Mouse (Mus musculus) skeletal muscle tissue, adult 2 months (tissue): ENCODE measurements around the gene Pakap.

Experiments
- DNase-seq: peaks from one replicate; pipeline ENCODE4 v3.0.0-alpha.2; 2012; ENCODE audit warnings: low read depth, low spot score

The Pakap gene

GRCm38 (mm10) chr4:57764392-57764791, 196.4 kb downstream of the Pakap start:
- peak; percentile 55 for DNase-seq

GRCm38 (mm10) chr4:57764926-57765325, 196.9 kb downstream of the Pakap start:
- DNase-seq, result peak; percentile 27

- no peak for DNase-seq
These were observed 197.8 kb downstream of the Pakap start for GRCm38 (mm10) chr4:57765806-57766205.

- no peak for DNase-seq
These were observed 201.0 kb downstream of the Pakap start for GRCm38 (mm10) chr4:57769007-57769406.

- no peak for DNase-seq
These were observed 202.3 kb downstream of the Pakap start for GRCm38 (mm10) chr4:57770185-57770823.

GRCm38 (mm10) chr4:57771558-57772219, 203.7 kb downstream of the Pakap start:
- DNase-seq, result no peak

GRCm38 (mm10) chr4:57772851-57773510, 205.0 kb downstream of the Pakap start:
- DNase-seq, result peak; percentile 21

- DNase-seq, result no peak
These were observed 206.5 kb downstream of the Pakap start for GRCm38 (mm10) chr4:57774517-57774916.

- DNase-seq, result no peak
These were observed 207.6 kb downstream of the Pakap start for GRCm38 (mm10) chr4:57775582-57775981.

- no peak for DNase-seq
These were observed 212.4 kb downstream of the Pakap start for GRCm38 (mm10) chr4:57780403-57780802.

GRCm38 (mm10) chr4:57780833-57781641, 213.1 kb downstream of the Pakap start:
- DNase-seq, result no peak

- peak; percentile 36 for DNase-seq
These were observed 214.0 kb downstream of the Pakap start for GRCm38 (mm10) chr4:57781994-57782393.

GRCm38 (mm10) chr4:57782549-57783390, 214.8 kb downstream of the Pakap start:
- DNase-seq, result no peak

- no peak for DNase-seq
These were observed 215.4 kb downstream of the Pakap start for GRCm38 (mm10) chr4:57783391-57783770.

- peak; percentile 28 for DNase-seq
These were observed 216.0 kb downstream of the Pakap start for GRCm38 (mm10) chr4:57783853-57784600.

- peak; percentile 27 for DNase-seq
These were observed 220.7 kb downstream of the Pakap start for GRCm38 (mm10) chr4:57788709-57789108.

- DNase-seq, result no peak
These were observed 221.1 kb downstream of the Pakap start for GRCm38 (mm10) chr4:57789118-57789517.

GRCm38 (mm10) chr4:57793989-57794388, 226.0 kb downstream of the Pakap start:
- no peak for DNase-seq

- no peak for DNase-seq
These were observed 226.6 kb downstream of the Pakap start for GRCm38 (mm10) chr4:57794547-57794946.

GRCm38 (mm10) chr4:57797548-57798285, 229.7 kb downstream of the Pakap start:
- DNase-seq, result no peak
